Mouse (Mus musculus): ENCODE data around the gene Plch1. TPM values are rescaled to one million over a fixed set of nuclear protein-coding genes. Genes with fewer than 3 reads are reported as not detected.

The Plch1 gene
- total RNA-seq, 2 experiments from 2014 or later: 6.2 to 8.4 TPM

GRCm38 (mm10) chr3:63896303-63896702 is 3.0 kb downstream of the Plch1 start:
- H3K27ac ChIP-seq: no peak overlapping the region
- intact Hi-C loops (cut with DNase I): no loop called here
- DNase-seq (ENCODE audit: extremely low spot score in 1 of 2, low spot score in 2 of 2): no peak
- TF ChIP-seq CTCF (IDR thresholded peaks at IDR 0.05): no peak
- H3K4me3 ChIP-seq: no peak overlapping the region

- no peak for DNase-seq (ENCODE audit: extremely low spot score in 1 of 2, low spot score in 2 of 2)
- no peak for TF ChIP-seq CTCF (IDR thresholded peaks at IDR 0.05)
- Histone ChIP-seq H3K4me3 (no peak overlapping the region), H3K27ac (no peak overlapping the region)
- intact Hi-C loops (cut with DNase I): no loop called here
Measured at GRCm38 (mm10) chr3:63895786-63896185, 3.5 kb downstream of the Plch1 start.

GRCm38 (mm10) chr3:63893677-63894076 is 5.6 kb downstream of the Plch1 start:
- no peak for TF ChIP-seq CTCF (IDR thresholded peaks at IDR 0.05)
- no peak overlapping the region for H3K4me3 ChIP-seq
- no peak for DNase-seq (ENCODE audit: extremely low spot score in 1 of 2, low spot score in 2 of 2)
- intact Hi-C loops (cut with DNase I): no loop called here
- H3K27ac ChIP-seq: no peak overlapping the region

DNA sequence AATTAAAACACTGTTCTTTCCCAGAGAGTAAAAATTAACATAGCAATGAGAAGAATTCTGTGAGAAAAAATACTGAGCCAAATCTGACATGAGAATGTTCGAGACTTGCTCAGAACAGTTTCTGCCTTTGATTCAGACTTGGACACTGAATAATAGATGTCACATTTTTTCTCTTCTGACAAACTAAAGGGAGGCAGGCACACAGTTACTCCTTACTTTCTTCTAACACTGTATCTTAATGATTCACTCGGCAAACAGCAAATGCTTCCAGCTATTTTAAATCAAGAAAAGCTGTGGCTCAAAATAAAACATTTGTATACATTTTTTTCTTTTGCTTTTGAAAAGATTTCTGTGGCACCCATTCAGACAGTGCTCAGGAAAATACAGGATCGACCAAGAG is 7.1 kb downstream of the Plch1 start:
- H3K4me3 ChIP-seq: no peak overlapping the region
- DNase-seq (ENCODE audit: extremely low spot score in 1 of 2, low spot score in 2 of 2): no peak
- no peak for TF ChIP-seq CTCF (IDR thresholded peaks at IDR 0.05)
- intact Hi-C loops (cut with DNase I): no loop called here
- H3K27ac ChIP-seq: no peak overlapping the region

DNA sequence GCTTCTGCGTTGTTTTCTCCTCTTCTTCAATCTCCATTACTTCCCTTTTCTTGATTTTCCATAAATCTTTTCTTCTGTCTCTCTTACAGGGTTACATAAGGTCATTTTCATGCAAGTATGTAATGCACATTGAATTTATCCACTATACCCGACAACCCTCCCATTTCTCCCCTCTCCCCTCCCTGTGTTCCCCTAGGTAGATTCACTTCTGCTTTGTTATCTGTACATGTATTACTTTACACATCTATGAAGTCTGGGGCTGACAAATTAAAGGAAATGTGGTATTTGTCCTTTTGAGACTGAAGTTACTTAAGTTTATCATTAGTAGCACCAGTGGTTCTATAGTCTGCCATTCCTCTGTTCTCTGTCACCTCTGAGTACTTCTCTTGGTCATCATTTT is 18.2 kb downstream of the Plch1 start:
- DNase-seq (ENCODE audit: extremely low spot score in 1 of 2, low spot score in 2 of 2): no peak
- no peak overlapping the region for H3K4me3 ChIP-seq
- no peak overlapping the region for H3K27ac ChIP-seq
- intact Hi-C loops (cut with DNase I): no loop called here
- no peak for TF ChIP-seq CTCF (IDR thresholded peaks at IDR 0.05)

DNA sequence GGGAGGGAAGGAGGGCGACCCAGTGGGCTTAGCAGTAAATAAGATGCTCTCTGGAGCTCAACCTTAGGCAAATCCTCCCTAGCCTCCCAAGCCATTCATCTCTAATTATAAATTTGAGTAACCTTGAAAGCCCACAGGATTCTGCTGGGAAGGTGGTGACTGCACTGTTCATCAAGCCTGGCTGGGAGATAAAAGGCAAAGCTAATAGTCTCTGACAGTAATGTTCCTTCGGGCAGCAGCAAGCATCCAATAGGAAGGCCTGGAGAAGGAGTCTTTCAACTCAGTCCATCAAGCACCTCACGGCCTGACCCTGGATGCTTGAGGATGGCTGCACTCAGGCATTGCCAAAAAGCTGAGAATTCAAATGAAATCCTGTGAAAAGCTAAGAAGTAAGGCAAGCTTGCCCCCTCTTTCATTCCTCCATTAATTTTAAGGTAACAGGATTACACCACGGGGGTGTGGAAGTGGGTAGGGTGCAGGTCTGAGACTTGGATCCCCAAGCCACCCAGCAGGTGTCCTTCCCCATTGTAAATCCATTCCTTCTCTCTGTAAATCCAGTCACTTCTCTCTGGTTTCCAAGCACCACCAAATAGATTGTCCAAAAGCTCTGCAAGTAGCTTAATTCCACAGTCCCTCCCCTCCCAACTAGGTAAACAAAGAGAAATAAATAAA is 20.1 kb downstream of the Plch1 start:
- intact Hi-C loops (cut with DNase I): no loop called here
- no peak for TF ChIP-seq CTCF (IDR thresholded peaks at IDR 0.05)
- H3K27ac ChIP-seq: no peak overlapping the region
- DNase-seq (ENCODE audit: extremely low spot score in 1 of 2, low spot score in 2 of 2): no peak
- H3K4me3 ChIP-seq: no peak overlapping the region

DNA sequence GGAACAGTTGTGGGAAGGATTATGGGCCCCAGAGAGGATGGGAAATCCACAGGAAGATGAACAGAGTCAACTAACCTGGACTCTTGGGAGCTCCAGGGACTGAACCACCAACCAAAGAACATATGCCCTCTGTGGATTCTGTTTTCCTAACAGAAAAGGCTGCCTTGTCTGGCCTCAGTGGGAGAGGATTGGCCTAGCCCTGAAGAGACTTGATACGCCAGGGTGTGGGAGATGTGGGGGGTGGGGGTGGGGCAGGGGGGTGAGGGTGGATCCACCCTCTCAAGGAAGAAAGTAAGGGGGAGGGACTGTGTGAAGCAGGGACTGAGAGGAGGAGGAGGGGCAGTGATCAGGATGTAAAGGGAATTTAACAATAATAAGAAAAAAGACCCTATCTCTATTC is 26.5 kb downstream of the Plch1 start:
- DNase-seq (ENCODE audit: extremely low spot score in 1 of 2, low spot score in 2 of 2): no peak
- intact Hi-C loops (cut with DNase I): no loop called here
- Histone ChIP-seq H3K4me3 (no peak overlapping the region), H3K27ac (no peak overlapping the region)
- TF ChIP-seq CTCF (IDR thresholded peaks at IDR 0.05): no peak

GRCm38 (mm10) chr3:63871249-63871648 is 28.0 kb downstream of the Plch1 start:
- intact Hi-C loops (cut with DNase I): no loop called here
- H3K27ac ChIP-seq: no peak overlapping the region
- no peak for TF ChIP-seq CTCF (IDR thresholded peaks at IDR 0.05)
- no peak overlapping the region for H3K4me3 ChIP-seq
- DNase-seq (ENCODE audit: extremely low spot score in 1 of 2, low spot score in 2 of 2): no peak

DNA sequence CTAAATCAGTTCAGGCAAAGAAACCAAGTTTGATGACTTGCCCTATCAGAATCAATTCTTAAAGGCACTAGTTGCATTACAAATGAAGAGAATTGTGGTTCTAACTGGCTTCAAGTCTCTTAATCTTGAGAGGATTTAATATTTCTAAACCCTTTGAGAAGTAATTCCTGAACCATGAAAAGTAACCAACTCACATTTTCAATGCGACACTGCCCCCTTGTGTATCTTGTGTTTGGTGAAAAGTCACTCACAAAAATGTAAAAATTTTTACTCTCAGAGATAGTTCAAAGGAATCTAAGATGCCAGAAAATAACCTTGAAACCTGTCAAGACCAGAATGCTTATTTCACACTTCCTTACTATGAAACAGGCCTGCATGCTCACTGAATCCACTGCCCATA is 31.0 kb downstream of the Plch1 start:
- DNase-seq (ENCODE audit: extremely low spot score in 1 of 2, low spot score in 2 of 2): peak; percentile 41 to 42

GRCm38 (mm10) chr3:63865069-63865468 is 34.2 kb downstream of the Plch1 start:
- DNase-seq (ENCODE audit: extremely low spot score in 1 of 2, low spot score in 2 of 2): no peak
- TF ChIP-seq CTCF (IDR thresholded peaks at IDR 0.05): no peak
- H3K27ac ChIP-seq: no peak overlapping the region
- H3K4me3 ChIP-seq: no peak overlapping the region
- intact Hi-C loops (cut with DNase I): no loop called here

More for the DNA sequence above, 31.0 kb downstream of the Plch1 start:
- TF ChIP-seq CTCF (IDR thresholded peaks at IDR 0.05): peak; percentile 73
- no peak overlapping the region for H3K27ac ChIP-seq
- H3K4me3 ChIP-seq: no peak overlapping the region
- intact Hi-C loops (cut with DNase I): loop anchor here (1.0 to 2.0 kb wide), 4 partner anchors 298 to 1341 kb away; no protein-coding TSS in a partner anchor

- intact Hi-C loops (cut with DNase I): no loop called here
- DNase-seq (ENCODE audit: extremely low spot score in 1 of 2, low spot score in 2 of 2): no peak
- H3K27ac ChIP-seq: no peak overlapping the region
- peak overlapping the region; percentile 21 for H3K4me3 ChIP-seq
- TF ChIP-seq CTCF (IDR thresholded peaks at IDR 0.05): no peak
Measured at GRCm38 (mm10) chr3:63862716-63863115, 36.6 kb downstream of the Plch1 start.

- H3K4me3 ChIP-seq: no peak overlapping the region
- TF ChIP-seq CTCF (IDR thresholded peaks at IDR 0.05): no peak
- DNase-seq (ENCODE audit: extremely low spot score in 1 of 2, low spot score in 2 of 2): no peak
- intact Hi-C loops (cut with DNase I): no loop called here
- no peak overlapping the region for H3K27ac ChIP-seq
Measured at GRCm38 (mm10) chr3:63852828-63853227, 46.4 kb downstream of the Plch1 start.

- peak overlapping the region; percentile 34 for H3K4me3 ChIP-seq
- intact Hi-C loops (cut with DNase I): no loop called here
- H3K27ac ChIP-seq: no peak overlapping the region
- no peak for TF ChIP-seq CTCF (IDR thresholded peaks at IDR 0.05)
- no peak for DNase-seq (ENCODE audit: extremely low spot score in 1 of 2, low spot score in 2 of 2)
Measured at GRCm38 (mm10) chr3:63851125-63851698, 48.1 kb downstream of the Plch1 start.

All from left cerebral cortex, adult 2 months (tissue).